Mouse (Mus musculus) layer of hippocampus, postnatal 25 days (tissue): ENCODE results near the gene Gm28372. TPM values are rescaled to one million over a fixed set of nuclear protein-coding genes. Genes with fewer than 3 reads are reported as not detected.
A peak's percentile ranks its signal among the peaks of the same experiment; 100 is the strongest.

Experiments used
- DNase-seq, 2 experiments: peaks; one replicate each; pipeline ENCODE4 v3.0.0; 2022; ENCODE audit warnings: mixed read lengths in 2 of 2, low spot score in 1 of 2; ENCODE audit errors: extremely low spot score in 1 of 2
- total RNA-seq, 2 experiments: library from RNA; stranded (reverse); gene quantifications; 2 replicates each; pipeline ENCODE4 v1.2.3; 2021

The Gm28372 gene
- total RNA-seq, 2 experiments from 2014 or later = not detected

DNA sequence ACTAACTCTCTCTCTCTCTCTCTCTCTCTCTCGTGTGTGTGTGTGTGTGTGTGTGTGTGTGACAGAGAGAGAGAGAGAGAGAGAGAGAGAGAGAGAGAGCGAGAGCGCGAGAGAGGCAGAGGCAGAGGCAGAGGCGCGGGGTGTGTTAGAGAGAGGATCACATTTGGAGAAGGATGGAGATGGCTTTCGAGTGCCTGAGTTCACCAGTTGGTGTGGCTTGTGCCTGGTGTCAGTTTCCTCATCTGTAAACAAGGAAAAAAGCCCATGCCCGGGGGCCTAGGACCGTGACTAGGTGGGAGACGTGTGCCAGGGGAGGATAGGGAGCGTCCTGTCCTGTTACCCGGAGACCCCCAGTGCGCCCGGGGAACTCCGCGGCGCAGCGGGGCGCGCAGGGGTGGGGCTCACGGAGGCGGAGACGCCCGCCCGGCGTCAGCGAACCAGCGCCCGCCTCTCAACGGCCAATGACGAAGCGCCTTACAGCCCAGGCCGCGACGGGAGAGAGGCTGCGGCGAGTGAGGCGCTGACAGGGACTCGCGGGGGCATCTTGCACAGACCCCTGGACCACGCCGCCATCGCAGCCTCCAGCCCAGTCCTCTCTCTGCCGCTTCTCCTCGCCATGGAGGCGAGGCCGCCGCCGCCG, 44.9 kb downstream of the Gm28372 start, which contains the start of gene Ptpra:
TSS of gene Ptpra (plus strand) at position 485 of the 640 bp plus-strand sequence.
- peak; percentile 91 to 95 for DNase-seq

DNA sequence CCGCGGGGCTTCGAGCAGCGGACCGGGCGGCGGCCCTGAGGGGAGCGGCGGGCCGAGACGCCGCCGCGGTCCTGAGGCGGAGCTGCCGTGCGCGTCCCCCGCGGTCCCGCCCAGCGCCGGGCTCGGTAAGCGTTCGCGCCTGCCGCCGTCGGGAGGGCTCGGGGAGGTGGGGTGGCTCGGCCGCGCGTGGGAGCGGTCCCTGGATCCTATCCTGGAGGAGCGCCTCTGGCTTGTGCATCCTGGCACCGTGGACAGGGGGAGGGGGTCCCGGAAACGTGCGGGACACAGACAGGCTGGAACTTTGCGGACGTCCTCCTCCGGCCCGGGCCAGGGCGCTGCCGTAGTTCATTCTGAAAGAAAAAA, 45.4 kb downstream of the Gm28372 start:
- DNase-seq = peak in 1 of 2 experiments; percentile 52

- no peak for DNase-seq
Observed at GRCm38 (mm10) chr2:130451086-130451726, 46.2 kb downstream of the Gm28372 start.

DNA sequence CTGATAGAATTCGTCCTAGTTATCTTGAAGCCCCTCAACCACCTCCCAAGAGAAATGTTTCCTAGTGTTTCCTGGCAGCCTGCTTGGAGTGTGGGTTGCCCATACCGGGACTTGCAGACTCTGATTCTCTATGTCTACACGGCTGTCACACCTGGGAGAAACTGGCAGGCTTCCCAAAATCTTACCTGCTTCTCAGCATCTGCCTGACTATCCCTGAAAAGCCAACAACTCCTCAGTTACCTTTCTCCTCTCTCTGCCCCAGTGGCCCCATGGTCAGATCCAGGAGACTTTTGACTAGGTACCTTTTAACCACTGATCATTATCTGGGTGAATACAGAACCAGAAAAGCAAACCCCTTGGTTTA, 46.7 kb downstream of the Gm28372 start:
- DNase-seq = no peak

- DNase-seq = no peak
Observed at GRCm38 (mm10) chr2:130452266-130452665, 47.2 kb downstream of the Gm28372 start.

DNA sequence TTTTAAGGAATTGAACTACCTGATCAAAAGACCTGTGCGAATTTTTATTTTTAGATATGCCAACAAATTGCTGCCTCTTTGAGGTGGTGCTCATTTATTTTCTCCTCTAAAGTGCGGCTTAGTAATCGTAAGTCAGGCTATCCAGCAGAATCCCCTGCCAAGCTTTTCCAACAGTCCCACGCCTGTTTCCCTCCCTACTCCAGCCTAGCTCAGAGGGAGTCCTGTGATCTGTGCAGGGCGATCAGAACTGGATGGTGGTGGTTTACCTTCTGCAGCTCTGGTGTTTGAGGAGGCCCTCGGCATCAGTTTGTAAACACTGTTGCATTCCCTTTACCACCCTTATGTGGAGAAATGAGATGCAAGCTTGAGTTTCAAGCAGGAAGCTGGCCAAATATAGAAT, 48.4 kb downstream of the Gm28372 start:
- no peak for DNase-seq

- no peak for DNase-seq
Observed at GRCm38 (mm10) chr2:130454748-130455370, 49.8 kb downstream of the Gm28372 start.

Other genes with a start within 250 kb of the Gm28372 start
- gene Snrpb, start 225.8 kb upstream of the Gm28372 start, total RNA-seq = 100 to 1,000 TPM; 101 to 123 TPM
- under 1 TPM in 1 of 2 experiments, not detected in 1; 0.12 TPM for gene Tmc2, start 210.0 kb upstream of the Gm28372 start, total RNA-seq
- gene Nop56, start 130.8 kb upstream of the Gm28372 start, total RNA-seq = 100 to 1,000 TPM; 129 to 165 TPM
- 100 to 1,000 TPM; 320 to 329 TPM for gene Idh3b, start 120.7 kb upstream of the Gm28372 start, total RNA-seq
- 10 to 100 TPM in 1 of 2 experiments, 1 to 10 TPM in 1; 9.3 to 13.6 TPM for gene Ebf4, start 110.1 kb upstream of the Gm28372 start, total RNA-seq
- 1 to 10 TPM; 6.3 to 6.8 TPM for gene Cpxm1, start 7.7 kb upstream of the Gm28372 start, total RNA-seq
- not detected for gene 1700020A23Rik, start within 50 bp of the Gm28372 start, total RNA-seq
- gene Tmem239, start 1.2 kb downstream of the Gm28372 start, total RNA-seq = not detected
- 10 to 100 TPM; 91.6 to 95.2 TPM for gene Vps16, start 19.1 kb downstream of the Gm28372 start, total RNA-seq
- 10 to 100 TPM; 22.4 to 25.4 TPM for gene Pced1a, start 19.5 kb downstream of the Gm28372 start, total RNA-seq
- gene Ptpra, start 45.0 kb downstream of the Gm28372 start, total RNA-seq = 100 to 1,000 TPM; 322 to 337 TPM
- gene Mrps26, start 158.5 kb downstream of the Gm28372 start, total RNA-seq = 10 to 100 TPM; 89.4 to 97.0 TPM
- gene Oxt, start 170.9 kb downstream of the Gm28372 start, total RNA-seq = not detected
- 1 to 10 TPM; 1.5 to 2.1 TPM for gene Avp, start 177.3 kb downstream of the Gm28372 start, total RNA-seq
- 1 to 10 TPM; 7.9 to 9.1 TPM for gene Fastkd5, start 224.8 kb downstream of the Gm28372 start, total RNA-seq
- 1 to 10 TPM; 9.2 to 9.7 TPM for gene Ubox5, start 224.8 kb downstream of the Gm28372 start, total RNA-seq
- gene Lzts3, start 237.6 kb downstream of the Gm28372 start, total RNA-seq = 100 to 1,000 TPM; 159 to 163 TPM